Mouse (Mus musculus) hindbrain, embryonic 15.5 days (tissue): ENCODE results near the gene Fam217a. TPM values are rescaled to one million over a fixed set of nuclear protein-coding genes. Genes with fewer than 3 reads are reported as not detected.
"Not testable (repeated sequence)": the region's sequence is repeated elsewhere in the genome, so short reads cannot be mapped to it uniquely, and the experiment has no call there.

Source experiments
- ATAC-seq: fragments of 200-750 bp; cut with Nextera tagmentation; 2 replicates; pipeline ENCODE4 v1.8.0; 2017; ENCODE audit warnings: low read depth, moderate number of reproducible peaks, moderate TSS enrichment; ENCODE audit not compliant: low FRiP score
- H3K27ac ChIP-seq: fragments of 300-500 bp; sonication (generic); replicated peaks from 2 replicates; pipeline ENCODE4 v1.5.1; 2015; ENCODE audit warnings: mild to moderate bottlenecking, inconsistent platforms
- H3K27me3 ChIP-seq: fragments of 300-500 bp; sonication (generic); 2 replicates; pipeline ENCODE4 v1.6.1; 2015; ENCODE audit warnings: control low read depth, inconsistent platforms
- H3K36me3 ChIP-seq: fragments of 300-500 bp; sonication (generic); 2 replicates; pipeline ENCODE4 v1.6.1; 2015; ENCODE audit warnings: control low read depth, inconsistent platforms
- H3K4me1 ChIP-seq: fragments of 300-500 bp; sonication (generic); replicated peaks from 2 replicates; pipeline ENCODE4 v1.6.1; 2015; ENCODE audit warnings: control low read depth, inconsistent platforms
- H3K4me2 ChIP-seq: fragments of 300-500 bp; sonication (generic); 2 replicates; pipeline ENCODE4 v1.6.1; 2015; ENCODE audit warnings: moderate library complexity, mild to moderate bottlenecking, inconsistent platforms
- H3K4me3 ChIP-seq: fragments of 300-500 bp; sonication (generic); 2 replicates; pipeline ENCODE4 v1.5.1; 2015; ENCODE audit warnings: mild to moderate bottlenecking, inconsistent platforms
- H3K9ac ChIP-seq: fragments of 300-500 bp; sonication (generic); 2 replicates; pipeline ENCODE4 v1.6.1; 2015; ENCODE audit warnings: inconsistent platforms
- H3K9me3 ChIP-seq: fragments of 300-500 bp; sonication (generic); 2 replicates; pipeline ENCODE4 v1.6.1; 2016; ENCODE audit warnings: control low read depth, inconsistent platforms
- WGBS: fragments of 180-500 bp; shearing (Covaris S2); methylation state at CpG from one replicate; pipeline ENCODE4 v1.1.7; 2015; 5-methylcytosine and 5-hydroxymethylcytosine counted together
- polyA plus RNA-seq: library from polyadenylated mRNA; unstranded; fragments of >200 nt; fragmentation: Nextera tagmentation; extraction: Ambion mirVana; gene quantifications from 2 replicates; pipeline ENCODE4 v1.2.1, GENCODE M21; 2015

Fam217a gene
- polyA plus RNA-seq, 1 experiment from 2014 or later, result 0.82 TPM

DNA sequence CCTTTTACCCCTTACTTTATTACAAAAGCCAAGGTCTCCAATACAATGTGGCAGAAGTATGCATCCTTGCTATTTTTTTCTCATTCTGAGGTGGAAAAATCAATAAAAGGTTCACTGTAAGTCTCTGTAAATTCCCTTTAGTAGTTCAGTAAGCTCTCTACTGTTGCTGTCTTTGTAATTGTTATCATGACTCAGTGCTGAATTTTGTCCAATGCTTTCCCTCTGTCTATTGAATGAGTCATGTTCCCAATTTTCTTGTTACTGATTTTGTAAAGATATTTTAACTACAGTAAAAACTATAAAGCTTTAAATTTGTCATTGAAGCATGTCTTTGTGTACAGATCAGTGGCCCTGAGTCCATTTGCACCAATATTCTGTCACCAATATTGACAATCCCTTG lies 18.3 kb upstream of the Fam217a start:
- no peaks in the 10 kb centered on the region for H3K9me3 ChIP-seq
- H3K4me3 ChIP-seq, result no peak overlapping the region
- H3K36me3 ChIP-seq, result no peaks in the 10 kb centered on the region
- no peak for ATAC-seq
- no peak overlapping the region for H3K4me2 ChIP-seq
- H3K27me3 ChIP-seq, result no peaks in the 10 kb centered on the region
- no peaks in the 10 kb centered on the region for H3K4me1 ChIP-seq
- H3K27ac ChIP-seq, result no peak overlapping the region
- H3K9ac ChIP-seq, result no peak overlapping the region

DNA sequence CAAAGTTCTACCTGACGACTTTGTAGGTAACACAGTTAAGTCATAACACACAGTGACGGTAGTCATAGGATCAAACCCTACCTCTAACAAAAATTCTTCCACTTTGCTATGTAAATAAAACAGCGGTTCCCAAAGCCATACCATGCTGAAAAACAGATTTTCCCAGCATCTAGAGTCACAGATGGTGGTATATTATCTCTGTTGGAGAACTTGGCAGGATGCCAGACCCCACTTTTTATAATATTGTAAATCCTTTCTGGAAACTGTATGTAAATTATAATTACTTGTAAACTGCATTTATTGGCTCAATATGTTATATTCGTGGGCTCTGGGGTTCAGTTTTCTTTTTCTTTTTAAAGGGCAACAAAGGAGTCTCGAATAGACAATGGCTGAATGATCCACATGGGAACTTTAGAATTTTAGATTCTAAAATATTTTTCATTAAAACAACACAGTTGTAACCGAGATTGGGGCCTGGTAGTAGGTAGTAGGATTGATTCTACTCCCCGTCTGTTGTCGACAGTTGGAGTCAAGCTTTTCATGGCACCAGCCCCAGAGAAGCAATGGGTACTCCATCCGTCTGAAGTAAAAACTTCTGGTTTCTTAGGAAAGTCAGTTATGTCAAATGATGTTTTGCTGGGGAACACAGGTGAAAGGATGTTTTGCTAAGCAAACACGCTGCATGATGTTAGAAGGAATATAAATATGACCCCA lies 11.0 kb upstream of the Fam217a start:
- no peak overlapping the region for H3K4me2 ChIP-seq
- H3K27ac ChIP-seq, result no peak overlapping the region
- H3K27me3 ChIP-seq, result no peaks in the 10 kb centered on the region
- WGBS, result 69% methylated on average over 10 of the region's 10 CpGs
- no peaks in the 10 kb centered on the region for H3K36me3 ChIP-seq
- no peak overlapping the region for H3K9ac ChIP-seq
- no peak overlapping the region for H3K4me3 ChIP-seq
- no peak for ATAC-seq
- no peaks in the 10 kb centered on the region for H3K4me1 ChIP-seq
- no peaks in the 10 kb centered on the region for H3K9me3 ChIP-seq

DNA sequence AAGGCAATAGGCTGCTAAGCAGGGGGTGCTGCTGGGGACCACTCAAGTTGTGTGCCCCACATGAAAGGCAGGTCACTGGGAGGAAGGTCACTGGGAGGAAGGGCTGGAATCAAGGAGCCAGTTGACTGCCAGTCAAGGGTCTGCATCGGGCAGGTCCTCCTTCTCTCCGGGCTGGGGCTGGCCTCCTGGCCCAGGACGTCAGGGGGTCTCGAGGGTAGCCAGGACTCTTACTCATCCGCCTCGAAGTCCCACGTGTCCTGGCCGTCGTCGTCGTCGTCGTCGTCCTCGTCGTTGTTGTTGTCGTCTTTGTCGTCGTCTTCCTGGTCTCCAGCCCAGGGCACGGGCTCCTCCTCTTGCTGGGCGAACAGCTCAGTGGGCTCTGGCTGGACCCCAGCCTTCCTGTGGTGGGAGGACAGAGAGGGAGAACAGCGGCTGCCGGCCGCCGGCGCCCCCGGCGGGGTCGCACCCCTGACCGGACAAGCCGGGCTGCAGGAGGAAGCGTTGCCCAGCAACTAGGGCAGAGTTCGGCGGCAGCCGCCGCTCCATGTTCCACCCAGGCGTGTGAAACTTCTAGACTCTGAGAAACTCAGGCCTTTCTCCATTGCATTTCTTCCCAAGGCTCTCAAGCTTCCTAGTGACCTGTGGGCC lies 7.5 kb downstream of the Fam217a start:
- Histone ChIP-seq H3K36me3 (no peaks in the 10 kb centered on the region), H3K9ac (no peak overlapping the region), H3K4me1 (peaks cover 8% of the 10 kb centered on the region; the same call in 1 of the 2 replicates), H3K27ac (no peak overlapping the region), H3K4me3 (peak overlapping the region; percentile 27), H3K27me3 (no peaks in the 10 kb centered on the region), H3K4me2 (peak overlapping the region; percentile 59), H3K9me3 (no peaks in the 10 kb centered on the region)
- WGBS, result 30% methylated on average over 37 of the region's 37 CpGs
- ATAC-seq, result peak; percentile 65; the same call in 1 of the 2 replicates

DNA sequence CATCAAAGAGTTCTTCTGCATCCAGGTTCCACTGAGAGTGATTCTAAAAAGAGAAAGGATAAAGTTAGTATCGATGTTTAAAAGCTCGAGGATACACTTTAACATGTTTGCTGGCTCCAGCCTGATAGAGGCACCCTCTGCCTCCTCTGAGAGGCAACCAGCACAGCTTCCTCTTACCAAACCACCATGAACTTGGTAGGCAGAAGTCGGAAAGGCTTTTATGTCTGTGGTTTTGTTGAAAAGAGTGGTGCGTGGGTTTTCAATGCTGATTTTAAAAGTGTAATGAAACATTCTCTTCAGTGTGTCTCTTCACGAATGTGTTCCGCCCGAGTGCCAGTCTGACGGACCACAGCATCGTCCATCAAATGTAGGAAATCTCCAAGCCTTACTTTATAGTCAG lies 9.5 kb downstream of the Fam217a start:
- H3K27me3 ChIP-seq, result no peaks in the 10 kb centered on the region
- H3K27ac ChIP-seq, result no peak overlapping the region
- no peak overlapping the region for H3K9ac ChIP-seq
- no peaks in the 10 kb centered on the region for H3K36me3 ChIP-seq
- peaks cover 8% of the 10 kb centered on the region; the same call in 1 of the 2 replicates for H3K4me1 ChIP-seq
- no peaks in the 10 kb centered on the region for H3K9me3 ChIP-seq
- no peak overlapping the region for H3K4me2 ChIP-seq
- no peak for ATAC-seq
- H3K4me3 ChIP-seq, result no peak overlapping the region
- WGBS, result 81% methylated on average over 9 of the region's 9 CpGs

GRCm38 (mm10) chr13:34892871-34893270 lies 31.2 kb downstream of the Fam217a start:
- Histone ChIP-seq H3K27me3 (no peaks in the 10 kb centered on the region), H3K4me3 (no peak overlapping the region), H3K27ac (no peak overlapping the region), H3K4me2 (no peak overlapping the region), H3K9ac (no peak overlapping the region), H3K4me1 (no peaks in the 10 kb centered on the region), H3K9me3 (no peaks in the 10 kb centered on the region), H3K36me3 (peaks cover 80% of the 10 kb centered on the region)
- no peak for ATAC-seq
- 94% methylated on average over 1 of the region's 1 CpGs for WGBS

DNA sequence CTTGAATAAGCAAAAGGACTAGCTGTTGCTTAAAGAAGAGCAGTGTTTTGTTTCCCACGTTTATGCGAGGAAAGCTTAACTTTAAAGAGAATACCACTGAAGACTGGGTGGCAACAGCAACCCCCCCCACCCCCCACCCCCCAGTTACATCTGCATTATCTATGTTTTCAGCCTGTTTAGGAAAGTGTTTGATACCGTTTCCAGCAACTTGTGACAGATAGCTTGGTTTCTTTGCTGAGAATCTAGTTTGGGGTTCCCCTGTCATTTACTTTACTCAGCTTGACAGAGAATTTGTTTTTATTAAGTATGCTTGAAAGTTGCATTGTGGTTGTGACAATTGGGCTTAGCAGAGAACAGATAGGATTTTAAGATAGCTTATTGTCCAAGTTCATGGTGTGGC lies 47.6 kb downstream of the Fam217a start:
- Histone ChIP-seq H3K4me1 (peaks cover 29% of the 10 kb centered on the region), H3K36me3 (no peaks in the 10 kb centered on the region), H3K9ac (peak overlapping the region; percentile 96), H3K27me3 (no peaks in the 10 kb centered on the region), H3K4me2 (peak overlapping the region; percentile 78), H3K27ac (no peak overlapping the region), H3K4me3 (peak overlapping the region; percentile 100), H3K9me3 (no peaks in the 10 kb centered on the region)
- WGBS, result 8% methylated on average over 3 of the region's 3 CpGs
- ATAC-seq, result no peak

- H3K27me3 ChIP-seq, result no peaks in the 10 kb centered on the region
- H3K4me3 ChIP-seq, result peak overlapping the region; percentile 100
- H3K9me3 ChIP-seq, result no peaks in the 10 kb centered on the region
- ATAC-seq, result peak; percentile 6; the same call in 1 of the 2 replicates
- peaks cover 29% of the 10 kb centered on the region for H3K4me1 ChIP-seq
- H3K27ac ChIP-seq, result peak overlapping the region; percentile 98
- H3K4me2 ChIP-seq, result peak overlapping the region; percentile 78
- no peaks in the 10 kb centered on the region for H3K36me3 ChIP-seq
- H3K9ac ChIP-seq, result peak overlapping the region; percentile 96
- WGBS, result under 1% methylated on average over 50 of the region's 50 CpGs
Observed at GRCm38 (mm10) chr13:34875741-34876445, 48.2 kb downstream of the Fam217a start.

- Histone ChIP-seq H3K27ac (peak within 1 kb of the TSS; percentile 98), H3K4me3 (peak within 1 kb of the TSS; percentile 100), H3K4me1 (peaks cover 29% of the 10 kb centered on the region), H3K9me3 (no peaks in the 10 kb centered on the region), H3K27me3 (no peaks in the 10 kb centered on the region), H3K4me2 (peak within 1 kb of the TSS; percentile 78), H3K36me3 (no peaks in the 10 kb centered on the region), H3K9ac (peak within 1 kb of the TSS; percentile 96)
- ATAC-seq, result peak; percentile 88
- 1% methylated on average over 40 of the region's 40 CpGs for WGBS
Observed at GRCm38 (mm10) chr13:34875166-34875710, 48.9 kb downstream of the Fam217a start, which contains the start of gene Prpf4b. Gene Prpf4b, plus strand, starts transcription at chr13:34875302.

DNA sequence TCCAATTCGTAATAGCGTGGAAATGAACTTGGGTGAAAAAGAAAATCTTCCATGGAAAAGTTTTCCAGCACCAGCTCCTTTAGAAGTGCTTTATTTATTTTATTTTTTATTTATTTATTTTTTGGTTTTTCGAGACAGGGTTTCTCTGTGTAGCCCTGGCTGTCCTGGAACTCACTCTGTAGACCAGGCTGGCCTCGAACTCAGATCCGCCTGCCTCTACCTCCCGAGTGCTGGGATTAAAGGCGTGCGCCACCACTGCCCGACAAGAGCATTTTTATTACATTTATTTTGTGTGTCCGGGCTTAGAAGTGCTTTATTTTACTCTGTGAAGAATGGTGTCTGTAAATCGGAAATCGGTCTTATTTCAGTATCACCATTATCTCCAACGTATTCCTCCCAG lies 49.4 kb downstream of the Fam217a start:
- H3K4me1 ChIP-seq, result peaks cover 29% of the 10 kb centered on the region
- 18% methylated on average over 13 of the region's 13 CpGs for WGBS
- peak overlapping the region; percentile 96 for H3K9ac ChIP-seq
- H3K36me3 ChIP-seq, H3K9me3 ChIP-seq, H3K27me3 ChIP-seq: not testable (repeated sequence)
- H3K4me3 ChIP-seq, result peak overlapping the region; percentile 100
- ATAC-seq, result peak; percentile 21; the same call in 1 of the 2 replicates
- peak overlapping the region; percentile 78 for H3K4me2 ChIP-seq
- H3K27ac ChIP-seq, result peak overlapping the region; percentile 98

- Histone ChIP-seq H3K27ac (peak overlapping the region; percentile 98), H3K9ac (peak overlapping the region; percentile 96), H3K9me3 (no peaks in the 10 kb centered on the region), H3K4me2 (peak overlapping the region; percentile 78), H3K27me3 (no peaks in the 10 kb centered on the region), H3K36me3 (no peaks in the 10 kb centered on the region), H3K4me3 (peak overlapping the region; percentile 100), H3K4me1 (peaks cover 28% of the 10 kb centered on the region)
- WGBS, result 3% methylated on average over 45 of the region's 45 CpGs
- peak; percentile 92 for ATAC-seq
Observed at GRCm38 (mm10) chr13:34873801-34874681, 50.1 kb downstream of the Fam217a start.

GRCm38 (mm10) chr13:34864420-34865169 lies 59.5 kb downstream of the Fam217a start:
- H3K27ac ChIP-seq, result no peak overlapping the region
- H3K9me3 ChIP-seq, result no peaks in the 10 kb centered on the region
- H3K4me1 ChIP-seq, result no peaks in the 10 kb centered on the region
- no peak overlapping the region for H3K9ac ChIP-seq
- H3K4me2 ChIP-seq, result no peak overlapping the region
- 40% methylated on average over 7 of the region's 7 CpGs for WGBS
- no peaks in the 10 kb centered on the region for H3K27me3 ChIP-seq
- peak; percentile 88 for ATAC-seq
- H3K4me3 ChIP-seq, result no peak overlapping the region
- no peaks in the 10 kb centered on the region for H3K36me3 ChIP-seq
